Mouse (Mus musculus) cerebellum, adult 2 months (tissue): ENCODE measurements around the gene Olfr313.

ENCODE experiments used
- CTCF ChIP-seq: fragments of 200-500 bp; IDR thresholded peaks from 2 replicates; pipeline ENCODE4 v1.5.1; 2011; ENCODE audit warnings: low read depth, mild to moderate bottlenecking, control low read depth, low read length, moderate library complexity, borderline replicate concordance; ENCODE audit not compliant: insufficient read depth
- POLR2A ChIP-seq: fragments of 200-500 bp; IDR thresholded peaks from 2 replicates; pipeline ENCODE4 v1.6.1; 2011; ENCODE audit warnings: low read length, control low read depth, borderline replicate concordance; ENCODE audit not compliant: insufficient read depth

GRCm38 (mm10) chr11:58829764-58830163, 15.0 kb downstream of the Olfr313 start:
- no peak for TF ChIP-seq CTCF
- TF ChIP-seq POLR2A, result no peak
